ENCODE assay signal across 24 mouse cellular contexts in the genomic region with DNA sequence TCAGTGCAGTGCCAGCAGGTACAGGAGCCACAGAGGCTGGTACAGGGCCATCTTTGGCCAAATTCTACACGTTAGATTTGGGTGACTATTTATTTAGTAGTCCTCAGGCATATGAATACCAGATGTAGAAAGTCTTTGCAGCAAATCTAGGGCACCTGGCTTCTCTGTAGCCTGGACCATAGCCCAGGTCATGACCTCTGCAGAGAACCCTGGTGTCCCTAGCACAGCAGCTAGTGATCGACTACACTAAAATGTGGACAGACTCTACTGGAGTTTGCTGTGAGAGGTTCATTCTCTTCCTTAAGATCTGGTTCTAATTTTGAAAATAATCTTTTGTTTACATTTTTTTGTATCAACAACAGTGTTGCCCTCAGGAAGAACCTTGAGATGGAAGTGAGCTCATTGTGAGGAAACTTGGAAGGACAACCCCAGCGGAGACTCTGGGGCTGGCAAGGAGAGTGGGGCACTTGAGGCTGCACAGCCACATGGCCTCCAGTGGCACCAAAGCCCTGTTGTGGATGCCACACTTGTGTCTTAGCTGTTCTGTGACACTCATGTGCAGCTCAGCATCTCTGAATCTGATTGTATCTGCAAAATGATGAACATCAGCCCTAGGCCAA.
DNase-seq lines count a peak whose midpoint lies in the region; TF ChIP-seq lines count a peak whose summit lies in the region.
"Had no signal": no experiment of that assay in that cellular context is flagged by ENCODE, and none has a peak within 500 bp of the region (broad histone marks: within the 10 kb centered on the region; RNA-seq: fewer than 3 reads in every experiment).

No protein-coding gene starts in this region.

- H3K4me1 ChIP-seq in liver, adult 2 months (ENCODE audit: control insufficient read depth, insufficient read depth, low read length), result no peaks in the 10 kb centered on the region; the same call in 1 of the 2 replicates
- H3K4me1 ChIP-seq: forebrain, embryonic 13.5 days; heart, embryonic 12.5 days; kidney, embryonic 15.5 days; liver, embryonic 15.5 days; midbrain, embryonic 15.5 days; neural tube, embryonic 13.5 days had no signal

- no peak overlapping the region for H3K27ac ChIP-seq in liver, adult 2 months (replicated peaks; ENCODE audit: insufficient read depth, low read depth, low read length)
- H3K27ac ChIP-seq: forebrain, embryonic 13.5 days; hindbrain, postnatal 0 days; kidney, embryonic 15.5 days; liver, embryonic 15.5 days; macrophage; midbrain, embryonic 15.5 days; neural tube, embryonic 13.5 days had no signal

- H3K9ac ChIP-seq in liver, adult 2 months (ENCODE audit: low read depth, low read length), result no peak overlapping the region
- H3K9ac ChIP-seq: forebrain, embryonic 13.5 days; heart, embryonic 12.5 days; kidney, embryonic 15.5 days; liver, embryonic 15.5 days; midbrain, embryonic 15.5 days; neural tube, embryonic 13.5 days had no signal

- TF ChIP-seq POLR2A in liver, adult 2 months (IDR thresholded peaks at IDR 0.05; ENCODE audit: extremely low read depth, insufficient read depth, low read length), result no peak

- H3K79me2 ChIP-seq in liver, adult 2 months (ENCODE audit: control insufficient read depth, insufficient read depth, low read length), result no peaks in the 10 kb centered on the region

- TF ChIP-seq CTCF in liver, adult 2 months (IDR thresholded peaks at IDR 0.05; ENCODE audit: low read depth, low read length), result no peak

- 47% methylated on average over 3 of the region's 3 CpGs for WGBS in liver, adult 2 months

- no peaks in the 10 kb centered on the region for H3K36me3 ChIP-seq in liver, adult 2 months (ENCODE audit: control insufficient read depth, insufficient read depth, low read length)
- H3K36me3 ChIP-seq: kidney, embryonic 15.5 days; liver, embryonic 15.5 days had no signal

- no peak overlapping the region for H3K4me3 ChIP-seq in liver, adult 2 months (ENCODE audit: insufficient read depth, low read depth, low read length)
- H3K4me3 ChIP-seq: forebrain, embryonic 13.5 days; heart, embryonic 12.5 days; kidney, embryonic 15.5 days; liver, embryonic 15.5 days; midbrain, embryonic 15.5 days; myocyte; neural tube, embryonic 13.5 days had no signal

- DNase-seq in adrenal gland, adult (ENCODE audit: inconsistent age in 2 of 2, low spot score in 1 of 2), result peak; percentile 2 to 57
- DNase-seq in adrenal gland, adult 8-10 months, result no peak
- DNase-seq in liver, adult 2 months (ENCODE audit: extremely low read depth, low read depth, low spot score), result peak; percentile 45
- DNase-seq in liver, result no peak
- peak; percentile 66 for DNase-seq in adipocyte (ENCODE audit: low spot score)
- DNase-seq in lung, postnatal 4 days, result peak; percentile 36 to 61
- no peak for DNase-seq in kidney, postnatal 4 days
- DNase-seq: adrenal gland, adult 2 months; cerebellum, adult 8-10 months; gastrocnemius, postnatal 10 days; heart, adult 18-20 months; heart, postnatal 10 days; layer of hippocampus, adult 9-11 months; spleen, adult 18-20 months; thymus, postnatal 14 days had no signal

- H3K27me3 ChIP-seq in liver, adult 2 months (ENCODE audit: control insufficient read depth, insufficient read depth, low read length), result no peaks in the 10 kb centered on the region
- H3K27me3 ChIP-seq: forebrain, embryonic 13.5 days; heart, embryonic 12.5 days; kidney, embryonic 15.5 days; liver, embryonic 15.5 days; midbrain, embryonic 15.5 days; neural tube, embryonic 13.5 days had no signal

Comparison
In these comparisons a context has a peak if more than half of its experiments do, and no peak if none do; other contexts are left out.
1. DNase-seq: peak in adrenal gland, adult (2 of 2), liver, adult 2 months (single experiment), adipocyte (single experiment) and lung, postnatal 4 days (2 of 2); none in adrenal gland, adult 8-10 months (single experiment), liver (single experiment) and kidney, postnatal 4 days (0 of 2).